Mouse (Mus musculus) olfactory bulb, adult 2 months (tissue): ENCODE measurements at regions not wholly inside any gene's neighbourhood (a gene's known extent, or its start where the extent isn't known, plus 50 kb on each side); places are given as distances from the start of the nearest gene placed in this dataset.

ENCODE experiments used
- CTCF ChIP-seq: fragments of 200-500 bp; IDR thresholded peaks from 2 replicates; pipeline ENCODE4 v1.5.1; 2012; ENCODE audit warnings: low read depth, mild to moderate bottlenecking, low read length, moderate library complexity; ENCODE audit not compliant: insufficient read depth
- POLR2A ChIP-seq: fragments of 200-500 bp; IDR thresholded peaks from 2 replicates; pipeline ENCODE4 v1.6.1; 2012; ENCODE audit warnings: mild to moderate bottlenecking, low read depth, low read length, moderate library complexity; ENCODE audit not compliant: insufficient read depth

DNA sequence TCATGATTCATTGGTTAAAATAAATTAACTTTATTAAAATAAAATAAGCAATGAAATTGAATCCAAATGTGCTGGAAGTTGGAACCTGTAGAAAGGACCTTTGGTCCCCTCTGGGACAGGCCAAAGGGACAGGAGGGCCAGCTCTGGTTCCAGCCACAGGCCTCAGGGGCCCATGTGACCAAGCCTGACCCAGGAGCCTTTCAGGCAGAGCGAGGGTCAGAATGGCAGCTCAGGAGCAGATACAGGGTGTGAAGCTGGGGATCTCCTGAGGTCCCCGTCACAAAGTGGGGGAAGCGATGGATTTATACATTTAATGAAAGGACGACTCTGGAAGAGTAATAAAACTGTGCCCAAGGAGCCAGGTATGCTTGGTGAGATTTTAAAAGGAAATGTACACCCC lies 244.0 kb upstream of the Irx5 start:
- TF ChIP-seq CTCF: no peak
- TF ChIP-seq POLR2A: no peak
